Mouse (Mus musculus) CD4-positive, CD25-positive, alpha-beta regulatory T cell (primary cell): ENCODE results near the gene Defa21. TPM values are rescaled to one million over a fixed set of nuclear protein-coding genes. Genes with fewer than 3 reads are reported as not detected.

Experiments used
- polyA plus RNA-seq: library from polyadenylated mRNA; unstranded; fragments of 100-300 nt; shearing (Covaris generic); gene quantifications from one replicate; pipeline ENCODE4 v1.2.1, GENCODE M21; 2017

Defa21 gene
- not detected for polyA plus RNA-seq

GRCm38 (mm10) chr8:21025245-21025644, at the start of gene Defa21:
Gene Defa21, plus strand, starts transcription at chr8:21025545.

DNA sequence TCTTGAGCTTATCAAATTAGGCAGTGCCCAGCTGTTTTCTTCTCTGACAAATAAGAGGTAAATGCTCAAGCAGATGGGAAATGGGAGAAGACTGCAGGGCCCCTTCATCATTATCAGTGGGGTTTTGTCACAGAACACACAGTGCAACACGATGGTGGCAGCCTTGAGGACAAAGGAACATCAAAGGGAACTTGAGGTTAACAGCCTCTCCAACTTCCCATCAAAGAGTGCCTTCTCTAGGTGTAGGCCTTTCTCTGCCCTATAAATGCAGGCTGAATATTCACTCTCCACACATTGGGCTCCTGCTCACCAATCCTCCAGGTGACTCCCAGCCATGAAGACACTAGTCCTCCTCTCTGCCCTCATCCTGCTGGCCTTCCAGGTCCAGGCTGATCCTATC, 29.4 kb downstream of the Defa21 start, which contains the start of gene Defa23:
TSS of gene Defa23 (plus strand) at position 301 of the 400 bp plus-strand sequence.

DNA sequence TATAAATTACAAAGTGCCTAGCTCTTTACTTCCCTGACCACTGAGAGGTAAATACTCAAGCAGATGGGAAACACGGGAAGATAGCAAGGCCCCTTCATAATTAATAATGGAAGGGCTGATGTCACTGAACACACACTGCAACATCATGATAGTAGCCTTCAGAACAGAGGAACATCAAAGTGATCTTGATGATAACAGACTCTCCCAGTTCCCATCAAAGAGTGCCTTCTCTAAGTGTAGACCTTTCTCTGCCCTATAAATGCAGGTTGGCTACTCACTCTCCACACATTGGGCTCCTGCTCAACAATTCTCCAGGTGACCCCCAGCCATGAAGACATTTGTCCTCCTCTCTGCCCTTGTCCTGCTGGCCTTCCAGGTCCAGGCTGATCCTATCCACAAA, 39.4 kb downstream of the Defa21 start, which contains the start of gene Defa35:
TSS of gene Defa35 (plus strand) at position 301 of the 400 bp plus-strand sequence.

Other genes starting within 250 kb of the Defa21 start
- gene Defb33, start 132.9 kb upstream of the Defa21 start, polyA plus RNA-seq = not detected
- not detected for gene Gm15056, start 122.9 kb upstream of the Defa21 start, polyA plus RNA-seq
- not detected for gene Gm6040, start 103.5 kb upstream of the Defa21 start, polyA plus RNA-seq
- gene AY761185, start 80.8 kb upstream of the Defa21 start, polyA plus RNA-seq = not detected
- gene Defa23, start 29.5 kb downstream of the Defa21 start, polyA plus RNA-seq = not detected
- gene Defa35, start 39.5 kb downstream of the Defa21 start, polyA plus RNA-seq = not detected
- gene Defa25, start 58.9 kb downstream of the Defa21 start, polyA plus RNA-seq = not detected
- not detected for gene Gm14851, start 70.5 kb downstream of the Defa21 start, polyA plus RNA-seq
- gene Defa30, start 109.1 kb downstream of the Defa21 start, polyA plus RNA-seq = not detected
- gene Defa22, start 136.7 kb downstream of the Defa21 start, polyA plus RNA-seq = not detected
- gene Defa31, start 166.1 kb downstream of the Defa21 start, polyA plus RNA-seq = not detected
- not detected for gene Gm15293, start 176.0 kb downstream of the Defa21 start, polyA plus RNA-seq
- not detected for gene Gm15292, start 224.2 kb downstream of the Defa21 start, polyA plus RNA-seq